Mouse (Mus musculus) right cerebral cortex, adult 18-20 months (tissue): ENCODE results near the gene Rmnd5a.

Source experiments
- DNase-seq: peaks from one replicate; pipeline ENCODE4 v3.0.0; 2022; ENCODE audit warnings: mixed read lengths

The Rmnd5a gene

DNA sequence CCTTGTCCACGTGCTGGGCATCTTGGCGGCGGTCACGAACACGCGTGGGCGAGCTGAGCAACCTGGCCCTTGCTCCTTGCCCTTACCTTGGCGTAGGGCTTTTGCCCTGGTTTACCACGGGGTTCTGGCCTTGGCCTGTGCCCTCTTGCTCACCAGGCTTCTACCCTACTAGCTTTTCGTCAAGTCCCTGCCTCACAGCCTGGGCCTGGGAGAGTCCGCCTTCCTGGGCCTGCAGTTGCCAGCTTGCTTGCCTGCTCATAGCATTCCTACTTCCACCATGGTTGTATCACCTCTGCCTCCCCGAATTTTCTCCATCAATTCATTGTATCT lies 779 bp upstream of the Rmnd5a start:
- DNase-seq, result no peak

DNA sequence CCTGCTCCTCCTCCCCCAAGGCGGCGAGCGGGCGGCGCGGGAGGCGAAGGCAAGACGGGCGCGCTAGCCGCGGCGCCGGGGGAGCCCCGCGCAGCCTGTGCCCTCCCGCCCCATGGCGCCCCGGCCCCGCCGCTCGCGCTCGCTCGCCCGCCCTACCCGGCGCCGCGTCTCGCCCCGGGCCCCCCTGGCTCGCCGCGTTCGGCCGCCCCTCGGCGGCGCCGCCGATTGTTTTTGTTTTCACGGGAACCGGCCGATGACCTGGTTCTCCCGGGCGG lies 283 bp downstream of the Rmnd5a start:
- no peak for DNase-seq

DNA sequence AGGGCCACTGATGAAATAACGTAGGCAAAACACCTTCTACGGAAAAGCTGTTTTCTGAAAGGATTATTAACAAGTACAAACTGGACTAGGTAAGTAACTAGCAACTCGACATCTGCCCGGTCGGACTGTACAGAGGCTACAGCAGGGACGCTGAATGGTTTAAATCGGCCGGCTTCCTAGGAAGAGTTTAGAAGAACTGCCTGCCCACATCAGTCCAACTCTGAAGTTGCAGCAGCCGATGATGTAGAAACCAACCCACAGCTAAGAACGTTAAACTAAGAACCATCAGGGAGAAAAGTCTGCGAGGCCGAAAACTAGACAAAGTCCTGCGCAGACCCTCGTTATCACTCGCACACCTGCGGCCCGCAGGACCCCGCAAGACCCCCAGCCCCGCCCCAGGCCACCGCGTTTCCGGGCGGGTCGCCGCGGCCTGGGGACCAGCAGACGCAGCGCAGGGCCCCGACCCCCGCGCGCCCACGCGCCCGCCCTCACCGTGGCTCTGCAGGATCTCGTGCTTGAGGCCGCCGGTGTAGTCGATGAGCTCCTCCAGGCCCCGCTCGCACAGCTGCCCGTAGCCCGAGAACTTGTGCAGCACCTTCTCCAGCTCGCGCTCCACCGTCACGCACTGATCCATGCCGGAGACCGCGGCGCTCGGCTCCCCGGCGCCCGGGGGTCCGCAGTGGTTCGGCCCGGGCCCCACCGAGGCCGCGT lies 776 bp downstream of the Rmnd5a start:
- peak; percentile 53 for DNase-seq

DNA sequence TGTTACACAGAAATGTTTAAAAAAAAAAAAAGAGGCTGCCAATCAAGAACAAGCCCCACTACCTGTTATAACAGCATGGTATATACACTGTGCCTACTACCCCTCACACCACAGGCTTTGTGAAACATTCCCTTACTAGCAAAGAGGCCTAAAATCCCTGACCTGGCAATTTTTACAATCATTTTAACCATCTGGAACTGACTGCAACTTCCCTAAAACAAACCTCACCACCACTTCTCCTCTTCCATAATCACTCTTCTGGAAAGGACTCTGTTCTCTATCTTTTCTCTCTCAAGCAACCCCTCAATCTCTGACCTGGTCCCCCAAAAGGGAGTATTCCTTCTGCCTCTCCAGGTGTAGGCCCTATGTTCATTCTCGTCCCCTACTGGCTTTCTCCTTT lies 2.4 kb downstream of the Rmnd5a start:
- DNase-seq, result no peak

DNA sequence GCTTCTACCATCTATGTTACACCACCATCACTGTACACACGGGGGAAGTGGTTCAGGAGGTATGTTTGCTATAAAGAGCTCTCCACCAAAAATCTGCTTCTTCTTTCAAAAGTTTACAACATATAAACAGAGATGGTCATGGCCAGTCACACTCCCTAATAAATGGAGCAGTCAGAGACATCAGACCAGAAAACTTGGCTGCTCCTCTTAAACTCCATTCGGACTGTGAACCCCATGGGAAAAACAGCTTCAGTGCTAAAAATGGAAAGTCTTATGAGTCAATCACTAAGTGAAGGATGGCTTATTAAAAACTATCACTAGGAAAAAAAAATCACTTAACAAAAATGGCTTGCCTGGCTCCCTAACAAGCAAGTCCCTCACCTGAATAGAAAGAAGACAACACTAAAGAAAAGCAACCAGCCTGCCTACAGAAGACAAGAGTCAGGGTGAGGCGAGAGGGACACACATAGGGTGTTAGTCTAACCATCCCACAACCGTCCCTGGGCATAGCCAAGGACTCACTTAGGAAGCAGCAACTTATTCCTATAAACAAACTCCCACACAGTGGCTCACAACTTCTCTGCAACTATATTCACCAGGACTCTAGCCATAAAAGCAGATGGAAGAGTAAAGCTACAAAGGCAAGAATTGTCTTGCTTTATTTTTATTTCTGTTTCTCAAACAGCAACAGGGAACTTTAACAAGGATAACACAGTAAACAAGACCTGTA lies 12.3 kb downstream of the Rmnd5a start:
- DNase-seq, result peak; percentile 34

DNA sequence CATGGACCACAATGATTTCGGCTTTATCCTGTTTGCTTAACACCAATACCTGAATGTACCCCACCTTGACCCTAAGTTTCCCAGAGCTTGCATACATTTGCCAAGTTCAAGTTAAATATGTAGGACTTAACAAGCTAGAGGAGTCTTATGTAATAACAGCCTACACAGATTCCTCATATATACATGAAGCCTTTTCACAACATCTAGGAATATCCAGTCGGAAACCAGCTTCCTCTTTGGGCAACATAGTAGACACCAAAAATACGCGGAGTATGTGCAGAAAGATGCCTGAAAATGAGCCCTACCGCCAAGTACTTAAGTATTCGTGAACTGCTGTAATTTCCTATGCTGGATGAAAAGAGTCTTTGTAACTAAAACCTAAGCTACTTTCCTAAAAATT lies 14.8 kb downstream of the Rmnd5a start:
- DNase-seq, result peak; percentile 27

DNA sequence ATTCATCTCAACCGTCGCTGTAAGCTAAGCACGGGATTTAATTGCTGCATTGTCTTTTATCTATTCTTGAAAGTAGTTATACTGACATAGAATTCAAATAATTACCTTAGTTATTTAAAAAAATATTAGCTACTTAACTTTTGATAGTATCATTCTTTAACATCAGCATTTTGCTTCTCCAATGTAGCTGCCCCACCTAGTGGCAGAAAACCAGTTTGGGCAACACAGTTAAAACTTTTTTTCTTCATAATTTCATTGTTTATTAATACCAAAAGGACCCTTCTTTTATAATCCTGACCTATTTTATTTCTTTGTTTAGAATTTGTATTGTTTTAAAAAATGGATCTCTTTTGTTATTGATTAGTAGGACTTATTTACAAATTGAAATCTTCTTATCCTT lies 17.3 kb downstream of the Rmnd5a start:
- DNase-seq, result no peak

DNA sequence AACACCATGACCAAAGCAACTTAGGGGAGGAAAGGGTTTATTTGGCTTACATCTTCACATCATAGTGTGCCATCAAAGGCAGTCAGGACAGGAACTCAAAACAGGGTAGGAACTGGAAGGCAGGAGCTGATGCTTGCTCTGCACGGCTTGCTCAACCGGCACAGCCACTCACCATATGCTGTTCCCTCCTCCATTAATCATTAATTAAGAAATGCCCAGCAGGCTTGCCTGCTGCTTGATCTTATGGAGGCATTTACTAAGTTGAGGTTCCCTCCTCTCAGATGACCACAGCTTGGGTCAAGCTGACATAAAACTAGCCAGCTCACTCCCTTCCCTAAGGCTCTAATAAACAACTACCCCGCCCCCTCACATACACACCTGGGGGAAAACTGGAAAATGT lies 18.3 kb downstream of the Rmnd5a start:
- no peak for DNase-seq

DNA sequence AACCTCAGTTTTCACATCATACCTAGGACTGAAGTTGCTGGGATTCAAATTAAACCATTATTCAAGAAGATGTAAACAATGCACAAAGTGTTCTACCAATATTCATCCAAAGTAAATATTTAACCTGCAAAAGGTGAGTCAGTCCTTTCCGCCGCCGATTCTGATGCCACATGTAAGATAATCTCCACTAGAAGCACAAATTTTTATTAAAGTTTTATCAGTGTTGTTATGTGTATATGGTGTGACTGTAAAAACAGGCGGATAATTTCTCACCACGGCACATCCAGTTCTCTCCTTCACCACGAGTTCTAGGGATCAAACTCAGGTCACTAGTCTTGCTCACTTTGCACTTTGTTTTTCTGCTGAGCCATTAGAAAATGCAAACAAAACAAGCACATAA lies 19.6 kb downstream of the Rmnd5a start:
- no peak for DNase-seq

DNA sequence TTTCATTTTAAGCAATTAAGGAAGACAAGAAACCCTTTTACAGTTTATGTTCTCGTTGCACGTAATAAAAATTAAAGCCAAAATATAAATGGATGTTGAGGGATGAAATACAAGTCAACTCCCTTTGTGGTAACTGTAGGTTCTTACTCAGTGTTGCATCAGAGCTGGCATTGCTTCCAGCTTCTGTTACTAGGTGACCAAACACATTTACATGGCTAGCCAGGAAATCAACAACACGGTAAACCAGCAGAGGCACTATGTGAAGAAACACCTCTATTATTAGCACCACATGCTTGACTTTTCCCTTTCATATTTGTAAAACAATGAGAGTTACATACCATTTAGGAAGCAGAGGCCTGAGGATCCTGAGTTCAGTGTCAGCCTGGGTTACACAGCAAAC lies 21.6 kb downstream of the Rmnd5a start:
- no peak for DNase-seq

DNA sequence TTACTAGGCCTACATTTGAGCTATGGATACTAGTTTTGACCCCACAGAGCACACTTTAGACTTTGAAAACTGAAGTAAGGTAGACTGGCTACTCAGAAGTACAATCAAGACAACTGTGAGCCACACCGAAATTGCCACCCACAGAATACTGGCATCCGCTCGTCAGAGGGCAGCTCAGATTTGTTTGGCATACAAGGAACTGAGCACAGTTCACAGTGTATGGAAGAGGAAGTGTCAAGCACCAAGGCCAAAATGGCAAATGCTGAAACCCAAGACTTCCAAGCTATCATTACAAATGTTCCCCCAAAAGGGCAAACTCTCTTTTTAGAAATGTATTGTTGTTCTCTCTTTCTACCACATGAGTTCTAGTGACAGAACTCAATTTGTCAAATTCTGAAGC lies 25.0 kb downstream of the Rmnd5a start:
- no peak for DNase-seq

DNA sequence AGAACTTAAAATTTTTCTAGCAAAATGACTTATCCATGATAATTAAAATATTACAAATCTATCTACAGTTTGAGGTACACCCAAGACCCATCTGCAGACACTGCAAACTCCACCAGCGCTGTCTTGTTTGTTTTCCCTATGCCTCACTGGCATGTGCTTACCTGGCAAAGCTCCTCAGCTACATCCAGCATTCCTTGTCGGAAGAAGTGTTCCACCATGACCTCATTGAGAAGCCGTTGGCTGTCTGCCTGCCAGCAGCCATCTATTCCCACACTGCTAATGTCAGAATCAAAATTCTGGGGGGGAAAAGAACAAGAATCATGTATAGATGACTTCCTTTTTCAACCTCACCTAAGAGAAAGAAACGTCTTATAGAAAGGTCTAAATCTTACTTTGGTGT lies 25.8 kb downstream of the Rmnd5a start:
- no peak for DNase-seq

DNA sequence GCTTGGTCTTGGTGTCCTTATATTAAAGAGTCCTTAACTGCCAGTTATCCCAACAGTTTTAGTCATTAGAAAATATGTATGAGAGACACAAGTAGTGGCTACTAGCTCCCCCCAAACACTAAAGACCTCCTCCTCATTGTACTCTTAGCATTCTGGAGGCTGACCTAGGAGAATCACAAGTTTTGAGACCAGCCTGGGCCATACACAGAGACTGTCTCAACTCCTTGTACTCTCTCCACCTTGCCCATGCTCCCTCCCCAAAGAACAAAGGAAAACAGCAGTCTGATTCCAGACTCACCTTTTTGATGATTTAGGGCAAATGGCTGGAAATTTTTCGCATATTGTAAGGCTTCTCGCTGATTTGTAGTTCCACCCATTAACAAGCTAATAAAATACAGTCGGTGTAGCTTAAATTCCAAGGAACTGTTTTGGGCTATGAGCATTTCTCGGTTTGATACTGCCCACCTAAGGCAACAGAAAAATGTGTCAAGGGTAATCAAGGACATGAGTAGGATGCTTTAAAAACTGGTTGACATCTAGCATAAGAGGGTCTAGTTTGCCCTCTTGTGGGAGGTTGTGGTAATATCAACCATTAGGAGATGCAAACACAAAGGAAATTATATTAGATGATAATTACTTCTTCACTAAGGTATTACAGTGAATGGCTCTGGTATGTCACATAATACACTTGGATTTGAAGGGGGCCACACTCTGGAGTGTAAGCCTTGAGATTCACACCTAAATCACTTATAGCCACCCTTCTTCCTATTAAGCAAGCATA lies 41.4 kb downstream of the Rmnd5a start:
- DNase-seq, result no peak

DNA sequence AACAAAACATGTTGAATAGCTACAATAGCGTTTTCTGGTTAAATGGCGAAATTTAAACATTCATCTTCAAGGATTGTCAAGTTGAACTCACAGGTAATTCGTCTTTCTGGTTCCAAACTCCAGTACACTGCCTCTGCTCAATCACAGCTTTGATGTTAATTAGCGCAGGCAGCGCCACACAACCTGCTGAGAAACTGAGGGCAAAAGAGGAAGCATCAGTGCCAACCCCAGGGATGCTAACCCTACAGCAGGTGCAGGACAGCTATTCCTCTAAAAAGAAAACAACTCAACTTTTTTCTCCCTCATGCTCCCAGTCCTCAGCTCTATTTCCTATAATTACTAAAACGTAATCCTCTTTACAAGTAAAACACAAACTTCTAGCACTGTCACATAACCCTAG lies 43.7 kb downstream of the Rmnd5a start:
- DNase-seq, result no peak

DNA sequence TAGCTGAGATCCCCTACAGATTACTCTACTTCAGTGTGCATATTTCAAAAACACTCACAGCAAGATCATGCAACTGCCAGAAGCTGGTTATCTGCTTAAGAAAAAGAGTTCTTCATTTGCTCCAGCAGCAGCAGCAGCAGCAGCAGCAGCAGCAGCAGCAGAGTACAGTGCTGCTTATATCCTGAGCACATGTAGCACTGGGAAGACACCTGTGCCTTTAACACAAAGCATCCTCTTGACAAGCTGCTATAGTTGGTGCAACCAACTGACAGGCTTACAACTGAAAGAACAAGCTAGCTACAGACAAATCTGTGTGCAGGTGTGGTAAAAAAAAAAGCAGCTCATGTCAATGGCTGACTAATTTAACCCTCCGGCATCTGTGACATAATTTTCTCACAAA lies 44.4 kb downstream of the Rmnd5a start:
- DNase-seq, result no peak

DNA sequence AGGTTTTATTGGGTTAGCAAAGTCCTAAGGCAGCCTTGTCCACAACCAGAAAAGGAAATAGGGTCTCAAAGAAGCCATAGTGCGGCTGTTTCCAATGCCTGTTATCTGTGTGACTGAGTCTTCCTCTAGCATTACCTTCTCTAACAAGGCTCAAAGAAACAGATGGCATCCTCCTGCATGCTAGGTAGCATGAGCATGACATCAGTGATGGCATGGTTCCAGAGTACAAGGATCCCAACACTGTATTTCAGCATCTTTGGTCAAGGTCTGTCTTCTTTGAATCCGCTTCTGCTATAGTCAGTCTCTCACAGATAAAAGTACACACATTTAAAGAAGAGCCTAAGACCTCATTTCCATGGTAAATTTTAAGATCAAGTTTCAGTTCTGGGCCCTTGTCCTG lies 49.9 kb downstream of the Rmnd5a start:
- no peak for DNase-seq

DNA sequence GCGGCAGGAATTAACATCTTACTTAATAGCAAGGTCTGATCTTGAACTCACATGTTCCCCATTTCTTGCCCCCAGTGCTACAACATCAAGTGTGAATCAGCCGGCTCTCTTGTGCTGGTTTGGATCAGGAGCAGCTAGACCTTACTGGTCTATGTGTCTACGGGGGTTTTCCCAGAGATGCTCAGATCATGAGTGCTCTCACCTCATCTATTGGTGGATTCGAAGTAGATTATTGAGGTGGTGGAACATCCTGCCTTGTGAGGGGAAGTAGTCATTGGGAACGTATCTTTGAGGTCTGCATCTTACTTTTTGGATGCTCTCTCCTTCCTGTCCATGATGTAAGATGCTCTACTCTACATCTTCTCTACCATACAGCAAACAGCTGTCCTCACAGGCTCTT lies 58.8 kb downstream of the Rmnd5a start:
- DNase-seq, result no peak

DNA sequence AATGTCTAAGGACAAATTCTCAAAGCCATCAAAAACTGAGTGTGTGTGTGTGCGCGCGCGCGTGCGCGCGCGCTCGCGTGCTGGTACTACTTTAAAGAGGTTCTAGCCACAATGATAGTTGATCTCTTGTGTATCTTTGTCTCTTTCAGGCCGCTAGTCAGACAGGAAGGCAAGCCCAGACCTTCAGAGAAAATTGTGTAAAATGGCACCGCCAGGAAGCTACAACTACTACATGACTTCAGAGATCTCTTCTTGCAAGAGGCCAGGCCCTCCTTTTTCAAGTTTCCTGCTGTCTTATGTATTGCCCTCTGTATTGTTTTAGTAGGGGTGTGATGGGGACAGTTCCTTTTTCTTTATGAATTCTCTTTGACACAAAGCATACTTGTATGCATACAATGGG lies 63.7 kb downstream of the Rmnd5a start:
- no peak for DNase-seq

DNA sequence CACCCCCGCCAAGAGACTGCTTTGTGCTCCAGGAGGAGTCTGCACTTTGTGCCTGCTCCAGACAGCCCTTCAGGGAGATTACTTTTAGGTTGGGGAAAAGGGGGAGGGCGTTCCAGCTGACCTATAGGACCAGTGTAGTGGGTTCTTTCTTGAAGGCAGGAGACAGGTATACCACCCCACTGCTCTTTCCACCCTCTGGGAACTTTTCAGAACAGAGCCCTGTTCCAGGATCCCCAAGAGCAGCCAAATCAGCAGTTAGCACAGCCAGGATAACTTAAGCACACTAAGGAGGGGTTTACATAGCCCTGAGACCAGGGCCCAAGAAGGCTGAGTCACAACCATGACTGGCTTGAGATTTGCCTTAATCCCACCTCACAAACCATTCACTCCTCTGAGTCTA lies 65.5 kb downstream of the Rmnd5a start:
- DNase-seq, result no peak

DNA sequence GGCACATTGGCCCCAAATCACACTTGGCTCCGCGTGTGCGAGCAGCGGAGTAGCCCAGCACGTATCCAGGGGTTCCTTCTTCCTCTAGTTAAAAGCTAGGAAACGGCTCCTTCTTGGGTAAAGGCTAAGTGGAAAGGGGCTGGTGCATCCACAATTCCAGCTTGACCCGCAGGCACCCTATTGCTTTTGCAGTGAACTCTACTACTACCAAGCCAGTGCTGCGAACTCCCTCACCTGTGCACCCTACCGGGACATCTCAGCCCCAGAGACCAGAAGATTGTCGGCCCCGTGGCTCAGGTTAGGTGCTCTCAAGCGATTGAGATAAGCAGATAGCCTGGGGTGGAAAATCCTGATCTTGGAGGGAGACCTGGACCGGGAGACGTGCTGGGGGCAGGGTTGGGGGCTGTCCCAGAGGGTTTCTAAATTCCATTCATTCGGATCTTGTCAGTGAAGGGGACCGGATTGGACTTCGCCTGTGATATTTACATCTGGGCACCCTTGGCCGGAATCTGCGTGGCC lies 66.1 kb downstream of the Rmnd5a start:
- DNase-seq, result no peak

DNA sequence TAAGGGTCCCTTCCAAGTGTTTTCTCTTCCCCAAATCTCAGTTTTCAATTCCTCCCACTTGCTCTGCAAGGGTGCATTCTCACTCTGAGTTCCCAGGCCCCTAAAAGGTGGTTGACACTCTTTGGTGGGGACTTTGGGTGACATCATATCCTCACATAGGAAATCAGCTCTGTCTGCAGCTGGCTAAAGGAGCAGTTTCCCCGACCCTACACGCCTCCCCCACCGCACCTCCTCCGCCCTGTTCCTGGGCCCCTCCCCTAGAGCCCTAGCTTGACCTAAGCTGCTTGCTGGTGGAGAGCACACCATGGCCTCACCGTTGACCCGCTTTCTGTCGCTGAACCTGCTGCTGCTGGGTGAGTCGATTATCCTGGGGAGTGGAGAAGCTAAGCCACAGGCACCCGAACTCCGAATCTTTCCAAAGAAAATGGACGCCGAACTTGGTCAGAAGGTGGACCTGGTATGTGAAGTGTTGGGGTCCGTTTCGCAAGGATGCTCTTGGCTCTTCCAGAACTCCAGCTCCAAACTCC lies 67.1 kb downstream of the Rmnd5a start, which contains the start of gene Cd8a:
Cd8a (plus strand) TSS at position 179 of the 527 bp plus-strand sequence.
- no peak for DNase-seq

DNA sequence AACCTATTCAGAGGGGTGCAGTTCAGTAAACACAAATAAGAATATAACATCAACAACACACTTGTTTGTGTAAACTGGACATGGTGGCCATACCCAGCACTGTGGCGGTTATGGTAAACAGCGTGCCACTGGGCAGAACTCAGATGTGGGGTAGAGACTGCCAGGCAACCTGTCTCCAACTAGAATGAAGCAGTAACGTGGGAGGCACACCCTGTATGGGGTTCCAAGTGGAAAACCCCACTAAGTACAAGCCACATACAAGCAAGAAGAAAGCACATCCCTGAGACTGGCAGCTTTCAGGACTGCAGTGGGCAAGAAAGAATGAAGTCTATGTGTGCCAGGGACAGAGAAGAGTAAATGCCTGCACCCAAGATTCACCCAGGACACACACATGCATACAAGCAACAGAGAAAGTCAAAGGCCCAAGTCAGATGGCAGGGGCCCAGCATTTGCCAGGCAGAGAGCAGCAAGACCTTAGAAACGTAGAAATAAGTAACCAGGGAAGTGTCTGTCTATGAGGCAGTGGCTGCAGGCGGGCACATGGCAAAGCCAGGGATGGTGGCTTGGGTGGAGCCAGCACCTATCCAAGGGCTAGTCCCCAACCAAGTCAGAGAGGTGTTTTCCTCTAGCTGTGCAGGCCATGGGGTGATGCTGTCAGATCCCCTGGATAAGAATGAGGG lies 68.3 kb downstream of the Rmnd5a start:
- no peak for DNase-seq

DNA sequence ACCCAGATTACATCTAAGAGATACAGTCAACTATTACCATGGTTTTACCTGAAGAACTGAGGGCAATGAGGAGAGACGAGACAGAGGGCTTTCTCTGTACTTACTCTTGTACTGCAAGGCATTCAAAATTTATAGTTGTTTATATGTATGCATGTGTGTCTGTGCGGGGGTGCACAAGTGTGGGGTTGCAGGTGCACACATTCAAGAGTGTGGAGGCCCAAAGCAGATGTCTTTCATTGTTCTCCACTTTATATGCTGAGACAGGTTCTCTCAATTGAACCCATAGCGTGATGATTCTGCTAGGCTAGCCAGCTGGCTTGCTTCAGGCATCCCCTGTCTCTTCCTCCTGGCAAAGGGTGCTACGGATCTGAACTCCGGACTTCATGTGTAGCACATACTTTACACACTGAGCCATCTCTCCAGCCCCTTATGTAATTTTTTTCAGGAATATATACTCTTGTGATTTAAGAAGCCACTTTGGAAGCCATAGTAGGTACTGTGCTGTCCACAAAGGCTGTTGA lies 69.3 kb downstream of the Rmnd5a start:
- DNase-seq, result no peak
